ENCODE assay signal across 13 mouse cellular contexts in genomic region chr13:115257345-115257744, GRCm38 (mm10).
"Had no signal": no experiment of that assay in that cellular context is flagged by ENCODE, and none has a peak within 500 bp of the region (broad histone marks: within the 10 kb centered on the region; RNA-seq: fewer than 3 reads in every experiment).

No protein-coding gene starts in this region.

- H3K27ac ChIP-seq: intestine, embryonic 15.5 days; layer of hippocampus, adult 2 months; limb, embryonic 13.5 days; liver, embryonic 14.5 days; neural tube, embryonic 13.5 days; stomach, embryonic 15.5 days had no signal

- H3K9me3 ChIP-seq: intestine, embryonic 15.5 days; limb, embryonic 13.5 days; neural tube, embryonic 13.5 days; stomach, embryonic 15.5 days had no signal

- DNase-seq: kidney, adult 18-20 months; kidney, postnatal 10 days; kidney, postnatal 4 days; left cerebral cortex, postnatal 4 days; lung, adult 18-20 months; thymus, adult 2 months; thymus, postnatal 25 days had no signal

- H3K27me3 ChIP-seq: intestine, embryonic 15.5 days; limb, embryonic 13.5 days; neural tube, embryonic 13.5 days; stomach, embryonic 15.5 days had no signal

- H3K4me1 ChIP-seq: intestine, embryonic 15.5 days; limb, embryonic 13.5 days; neural tube, embryonic 13.5 days; stomach, embryonic 15.5 days had no signal

- H3K4me2 ChIP-seq: intestine, embryonic 15.5 days; limb, embryonic 13.5 days; neural tube, embryonic 13.5 days; stomach, embryonic 15.5 days had no signal

- H3K4me3 ChIP-seq: intestine, embryonic 15.5 days; layer of hippocampus, adult 2 months; limb, embryonic 13.5 days; neural tube, embryonic 13.5 days; stomach, embryonic 15.5 days had no signal

- ATAC-seq: intestine, embryonic 15.5 days had no signal

- H3K36me3 ChIP-seq: intestine, embryonic 15.5 days; limb, embryonic 13.5 days; neural tube, embryonic 13.5 days; stomach, embryonic 15.5 days had no signal

- H3K9ac ChIP-seq: intestine, embryonic 15.5 days; limb, embryonic 13.5 days; liver, embryonic 14.5 days; neural tube, embryonic 13.5 days; stomach, embryonic 15.5 days had no signal
